Mouse (Mus musculus): ENCODE results near the gene Lgmn.
A peak's percentile ranks its signal among the peaks of the same experiment; 100 is the strongest.

Gene Lgmn

GRCm38 (mm10) chr12:102439632-102440023, at the start of gene Lgmn:
TSS of gene Lgmn (minus strand) at chr12:102439813.
- peak; percentile 100 for ATAC-seq (ENCODE audit: insufficient number of reproducible peaks, low FRiP score, low TSS enrichment)

GRCm38 (mm10) chr12:102484946-102485345, 45.3 kb upstream of the Lgmn start:
- ATAC-seq (ENCODE audit: insufficient number of reproducible peaks, low FRiP score, low TSS enrichment) = no peak

- ATAC-seq (ENCODE audit: insufficient number of reproducible peaks, low FRiP score, low TSS enrichment) = no peak
Observed at GRCm38 (mm10) chr12:102480481-102480880, 40.9 kb upstream of the Lgmn start.

GRCm38 (mm10) chr12:102474411-102474810, 34.8 kb upstream of the Lgmn start:
- ATAC-seq (ENCODE audit: insufficient number of reproducible peaks, low FRiP score, low TSS enrichment) = no peak

GRCm38 (mm10) chr12:102468894-102469764, 29.5 kb upstream of the Lgmn start, which contains the start of gene Golga5:
TSS of gene Golga5 (plus strand) at chr12:102469135.
- ATAC-seq (ENCODE audit: insufficient number of reproducible peaks, low FRiP score, low TSS enrichment) = peak; percentile 99

GRCm38 (mm10) chr12:102468136-102468535, 28.5 kb upstream of the Lgmn start:
- no peak for ATAC-seq (ENCODE audit: insufficient number of reproducible peaks, low FRiP score, low TSS enrichment)

GRCm38 (mm10) chr12:102464650-102465049, 25.0 kb upstream of the Lgmn start:
- no peak for ATAC-seq (ENCODE audit: insufficient number of reproducible peaks, low FRiP score, low TSS enrichment)

GRCm38 (mm10) chr12:102461177-102461576, 21.6 kb upstream of the Lgmn start:
- no peak for ATAC-seq (ENCODE audit: insufficient number of reproducible peaks, low FRiP score, low TSS enrichment)

- ATAC-seq (ENCODE audit: insufficient number of reproducible peaks, low FRiP score, low TSS enrichment) = no peak
Observed at GRCm38 (mm10) chr12:102460014-102460413, 20.4 kb upstream of the Lgmn start.

GRCm38 (mm10) chr12:102456467-102457193, 17.0 kb upstream of the Lgmn start:
- ATAC-seq (ENCODE audit: insufficient number of reproducible peaks, low FRiP score, low TSS enrichment) = no peak

GRCm38 (mm10) chr12:102453581-102453980, 14.0 kb upstream of the Lgmn start:
- ATAC-seq (ENCODE audit: insufficient number of reproducible peaks, low FRiP score, low TSS enrichment) = no peak

- ATAC-seq (ENCODE audit: insufficient number of reproducible peaks, low FRiP score, low TSS enrichment) = no peak
Observed at GRCm38 (mm10) chr12:102451126-102451851, 11.7 kb upstream of the Lgmn start.

- no peak for ATAC-seq (ENCODE audit: insufficient number of reproducible peaks, low FRiP score, low TSS enrichment)
Observed at GRCm38 (mm10) chr12:102450437-102450836, 10.8 kb upstream of the Lgmn start.

GRCm38 (mm10) chr12:102445436-102445835, 5.8 kb upstream of the Lgmn start:
- ATAC-seq (ENCODE audit: insufficient number of reproducible peaks, low FRiP score, low TSS enrichment) = no peak

- ATAC-seq (ENCODE audit: insufficient number of reproducible peaks, low FRiP score, low TSS enrichment) = no peak
Observed at GRCm38 (mm10) chr12:102443676-102444075, 4.1 kb upstream of the Lgmn start.

- no peak for ATAC-seq (ENCODE audit: insufficient number of reproducible peaks, low FRiP score, low TSS enrichment)
Observed at GRCm38 (mm10) chr12:102442639-102443038, 3.0 kb upstream of the Lgmn start.

GRCm38 (mm10) chr12:102441141-102441540, 1.5 kb upstream of the Lgmn start:
- no peak for ATAC-seq (ENCODE audit: insufficient number of reproducible peaks, low FRiP score, low TSS enrichment)

- ATAC-seq (ENCODE audit: insufficient number of reproducible peaks, low FRiP score, low TSS enrichment) = no peak
Observed at GRCm38 (mm10) chr12:102440551-102440950, 938 bp upstream of the Lgmn start.

GRCm38 (mm10) chr12:102438983-102439631, 506 bp downstream of the Lgmn start:
- ATAC-seq (ENCODE audit: insufficient number of reproducible peaks, low FRiP score, low TSS enrichment) = peak; percentile 33; the same call in 1 of the 2 replicates

GRCm38 (mm10) chr12:102437952-102438351, 1.7 kb downstream of the Lgmn start:
- no peak for ATAC-seq (ENCODE audit: insufficient number of reproducible peaks, low FRiP score, low TSS enrichment)

Measured in cerebellum, adult (tissue).